Mouse (Mus musculus) adrenal gland, adult 18-20 months (tissue): ENCODE data around the gene Gipc2. TPM values are rescaled to one million over a fixed set of nuclear protein-coding genes. Genes with fewer than 3 reads are reported as not detected.
A peak's percentile ranks its signal among the peaks of the same experiment; 100 is the strongest.
"Not testable (repeated sequence)": the region's sequence is repeated elsewhere in the genome, so short reads cannot be mapped to it uniquely, and the experiment has no call there.

Experiments used
- DNase-seq, 2 experiments: peaks; one replicate each; pipeline ENCODE4 v3.0.0; 2021 to 2022; ENCODE audit warnings: low spot score in 2 of 2
- total RNA-seq, 2 experiments: library from RNA; stranded (reverse); gene quantifications; 1 replicate in 1 of 2; 2 replicates in 1 of 2; pipeline ENCODE4 v1.2.3; 2021

Gipc2 gene
- total RNA-seq, 2 experiments from 2014 or later = 0.30 TPM; not detected in 1

GRCm38 (mm10) chr3:152155296-152155948 is 10.6 kb downstream of the Gipc2 start:
- DNase-seq = no peak

GRCm38 (mm10) chr3:152154095-152154494 is 11.9 kb downstream of the Gipc2 start:
- DNase-seq = no peak

GRCm38 (mm10) chr3:152153152-152153551 is 12.9 kb downstream of the Gipc2 start:
- no peak for DNase-seq

- DNase-seq = no peak
Observed at GRCm38 (mm10) chr3:152152483-152152804, 13.6 kb downstream of the Gipc2 start.

GRCm38 (mm10) chr3:152151725-152152482 is 14.1 kb downstream of the Gipc2 start:
- no peak for DNase-seq

GRCm38 (mm10) chr3:152149863-152150262 is 16.2 kb downstream of the Gipc2 start:
- no peak for DNase-seq

- no peak for DNase-seq
Observed at GRCm38 (mm10) chr3:152149449-152149848, 16.6 kb downstream of the Gipc2 start.

- DNase-seq = no peak
Observed at GRCm38 (mm10) chr3:152147085-152147831, 18.8 kb downstream of the Gipc2 start.

GRCm38 (mm10) chr3:152145186-152145585 is 20.8 kb downstream of the Gipc2 start:
- peak in 1 of 2 experiments; percentile 39 for DNase-seq

- no peak for DNase-seq
Observed at GRCm38 (mm10) chr3:152142989-152143695, 22.9 kb downstream of the Gipc2 start.

- no peak for DNase-seq
Observed at GRCm38 (mm10) chr3:152142146-152142545, 23.9 kb downstream of the Gipc2 start.

GRCm38 (mm10) chr3:152139308-152139707 is 26.7 kb downstream of the Gipc2 start:
- not testable (repeated sequence) for DNase-seq

GRCm38 (mm10) chr3:152136106-152136505 is 29.9 kb downstream of the Gipc2 start:
- DNase-seq = not testable (repeated sequence)

- DNase-seq = no peak
Observed at GRCm38 (mm10) chr3:152133621-152134020, 32.4 kb downstream of the Gipc2 start.

- DNase-seq = no peak
Observed at GRCm38 (mm10) chr3:152130963-152131362, 35.1 kb downstream of the Gipc2 start.

- not testable (repeated sequence) for DNase-seq
Observed at GRCm38 (mm10) chr3:152129426-152129825, 36.6 kb downstream of the Gipc2 start.

GRCm38 (mm10) chr3:152128631-152129030 is 37.4 kb downstream of the Gipc2 start:
- no peak for DNase-seq

GRCm38 (mm10) chr3:152127144-152127543 is 38.9 kb downstream of the Gipc2 start:
- DNase-seq = no peak

- DNase-seq = no peak
Observed at GRCm38 (mm10) chr3:152122720-152123119, 43.3 kb downstream of the Gipc2 start.

GRCm38 (mm10) chr3:152122101-152122500 is 43.9 kb downstream of the Gipc2 start:
- DNase-seq = peak; percentile 73 to 78
